Mouse (Mus musculus): ENCODE measurements around the gene Gm14085.
A peak's percentile ranks its signal among the peaks of the same experiment; 100 is the strongest.
"Not testable (repeated sequence)": the region's sequence is repeated elsewhere in the genome, so short reads cannot be mapped to it uniquely, and the experiment has no call there.

Gene Gm14085

DNA sequence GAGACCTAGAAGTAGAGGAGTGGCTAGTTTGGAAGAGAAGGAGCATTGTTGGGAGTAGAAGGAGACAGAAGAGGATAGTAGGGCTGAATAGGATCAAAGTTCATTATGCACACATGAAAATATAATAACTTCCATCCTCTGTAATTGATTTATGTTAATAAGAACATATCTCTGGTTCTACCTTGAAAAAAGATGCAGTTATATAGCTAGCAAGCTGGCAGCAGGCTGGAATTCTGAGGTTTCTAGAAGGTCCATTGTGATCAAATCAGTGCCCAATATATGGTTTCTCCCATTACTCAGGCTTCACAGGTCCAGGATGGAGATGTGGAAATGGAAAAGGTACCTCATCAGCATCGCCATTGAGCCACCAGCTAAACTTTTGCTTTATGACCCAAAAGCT lies at the start of gene Gm14085:
TSS of gene Gm14085 (plus strand) at position 301 of the 400 bp plus-strand sequence.
- no peak for DNase-seq (ENCODE audit: low spot score in 2 of 2)

DNA sequence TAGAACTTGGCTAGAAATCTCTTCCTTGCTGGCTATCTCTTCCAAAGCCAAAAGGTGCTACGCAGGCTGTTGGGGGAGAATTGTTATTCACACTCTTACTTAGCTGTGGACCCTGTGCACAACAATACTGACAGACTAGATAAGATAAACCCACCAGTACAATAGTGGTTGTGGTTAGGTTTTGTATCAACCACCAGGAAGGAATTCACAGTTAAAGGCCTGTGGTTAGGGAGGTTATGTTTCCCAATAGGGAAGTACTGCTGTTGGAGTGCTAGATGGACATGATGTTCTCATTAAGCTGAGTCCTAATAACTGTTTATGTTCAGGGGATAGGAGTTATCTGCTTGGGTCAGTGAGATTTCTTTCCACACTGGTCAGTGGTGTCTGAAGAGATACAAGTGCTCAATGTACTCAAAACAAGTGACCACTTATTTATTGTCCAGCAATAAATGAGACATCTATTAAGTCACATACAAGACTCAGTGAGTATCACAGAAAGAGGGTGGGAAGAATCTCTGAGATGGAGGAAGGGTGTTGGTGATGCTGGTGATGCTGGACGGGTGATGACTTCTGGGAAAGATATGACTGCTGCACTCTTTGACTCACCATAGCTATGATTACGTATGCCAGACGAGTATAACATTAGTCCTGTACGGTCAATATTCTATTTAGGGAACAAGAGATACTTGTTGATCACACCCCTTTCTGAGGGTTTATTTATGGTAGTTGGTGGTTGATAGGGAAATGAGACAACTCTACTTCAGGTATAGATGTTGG lies 45.8 kb upstream of the Gm14085 start:
- DNase-seq (ENCODE audit: low spot score in 2 of 2) = not testable (repeated sequence)

DNA sequence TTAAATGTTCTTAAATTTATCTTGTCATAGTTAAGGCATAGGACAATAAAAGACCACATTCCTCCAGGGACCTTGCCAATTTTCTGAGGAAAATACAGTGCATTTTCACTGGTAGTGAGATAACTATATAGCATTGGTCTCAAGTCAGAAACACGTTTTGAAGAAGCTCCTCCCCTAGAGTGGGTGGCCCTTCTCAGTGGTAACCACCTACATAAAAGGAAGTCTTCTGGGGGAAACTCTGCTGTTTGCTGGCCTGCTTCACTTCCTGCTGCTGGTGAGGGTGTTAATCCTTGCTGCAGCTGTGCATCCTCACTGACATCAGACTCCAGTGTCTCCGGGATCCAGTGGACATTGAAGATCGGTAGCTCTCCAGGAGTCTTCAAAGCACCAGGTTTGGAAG lies 44.2 kb upstream of the Gm14085 start:
- DNase-seq (ENCODE audit: low spot score in 2 of 2) = not testable (repeated sequence)

DNA sequence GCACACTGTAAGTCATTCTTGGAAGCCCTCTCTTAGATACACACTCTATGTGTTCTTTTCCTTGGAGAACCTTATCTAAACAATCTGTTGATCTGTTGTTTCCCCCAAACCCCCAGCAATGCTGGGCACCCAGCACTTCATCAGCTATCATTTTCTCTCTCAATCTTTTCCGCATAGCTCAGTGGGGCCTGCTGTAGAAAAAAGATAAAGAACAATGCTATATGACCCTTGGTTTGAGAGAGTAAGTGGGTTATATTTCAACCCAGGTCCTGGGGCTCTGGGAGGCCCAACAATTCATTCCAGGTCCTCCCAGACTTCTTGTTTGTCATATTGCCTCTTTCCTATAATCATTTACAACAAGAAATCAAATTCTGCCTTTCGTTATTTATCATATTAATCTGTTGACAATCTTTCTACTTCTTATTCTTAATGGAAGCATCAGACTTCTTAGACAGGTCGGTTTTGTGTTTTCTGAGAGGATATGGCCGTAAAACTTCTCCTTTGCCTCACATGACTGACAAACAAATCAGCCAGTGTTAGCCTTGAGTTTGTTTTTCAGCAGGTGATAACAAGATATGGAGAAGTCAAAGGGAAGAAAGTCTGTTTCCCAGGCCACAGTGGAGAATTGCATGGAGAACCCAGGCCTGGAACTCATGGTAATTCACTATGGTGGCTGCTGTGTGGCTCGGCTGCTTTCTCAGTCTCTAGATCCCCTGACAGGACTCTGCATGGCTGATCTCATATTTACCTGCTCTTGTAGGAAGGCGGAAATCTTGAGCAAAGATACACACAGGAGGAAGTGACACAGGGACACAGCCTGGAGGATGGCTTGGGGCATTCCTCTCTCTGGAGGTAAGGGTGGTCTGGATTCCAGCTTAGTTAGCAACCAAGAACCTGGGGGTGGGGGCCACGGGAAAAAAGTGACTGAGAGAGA lies 43.5 kb upstream of the Gm14085 start:
- no peak for DNase-seq (ENCODE audit: low spot score in 2 of 2)

DNA sequence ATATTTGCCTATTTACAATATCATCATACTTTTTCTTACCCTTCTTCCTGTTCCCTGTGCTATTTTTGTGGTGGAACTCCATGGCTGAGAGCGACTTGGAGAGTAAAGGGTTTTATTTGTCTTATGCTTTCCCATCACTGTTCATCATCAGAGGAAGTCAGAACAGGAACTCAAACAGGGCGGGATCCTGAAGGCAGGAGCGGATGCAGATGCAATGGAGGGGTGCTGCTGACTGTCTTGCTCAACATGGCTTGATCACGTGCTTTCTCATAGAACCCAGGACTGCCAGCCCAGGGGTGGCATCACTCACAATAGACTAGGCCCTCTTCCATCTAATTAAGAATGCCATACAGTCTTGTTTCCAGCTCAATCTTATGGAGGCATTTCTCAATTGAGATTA lies 34.4 kb upstream of the Gm14085 start:
- DNase-seq (ENCODE audit: low spot score in 2 of 2) = no peak

DNA sequence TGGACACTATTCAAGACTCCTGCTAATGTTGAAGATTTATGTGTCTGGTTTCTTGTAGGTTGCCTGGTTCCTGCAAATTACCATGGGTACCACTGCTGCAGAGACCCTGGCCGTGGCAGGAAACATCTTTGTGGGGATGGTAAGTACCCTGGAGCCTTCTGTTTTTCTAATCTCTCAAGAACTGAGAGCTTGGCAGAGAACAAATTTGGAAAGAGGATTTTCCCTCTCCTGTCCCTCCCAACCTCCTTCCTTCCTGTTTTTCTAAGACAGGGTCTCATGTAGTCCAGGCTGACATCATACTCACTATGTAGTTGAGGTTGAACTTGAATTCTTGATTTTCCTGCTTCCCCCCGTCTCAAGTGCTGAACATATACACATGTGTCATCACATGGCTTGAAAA lies 32.3 kb upstream of the Gm14085 start:
- no peak for DNase-seq (ENCODE audit: low spot score in 2 of 2)

DNA sequence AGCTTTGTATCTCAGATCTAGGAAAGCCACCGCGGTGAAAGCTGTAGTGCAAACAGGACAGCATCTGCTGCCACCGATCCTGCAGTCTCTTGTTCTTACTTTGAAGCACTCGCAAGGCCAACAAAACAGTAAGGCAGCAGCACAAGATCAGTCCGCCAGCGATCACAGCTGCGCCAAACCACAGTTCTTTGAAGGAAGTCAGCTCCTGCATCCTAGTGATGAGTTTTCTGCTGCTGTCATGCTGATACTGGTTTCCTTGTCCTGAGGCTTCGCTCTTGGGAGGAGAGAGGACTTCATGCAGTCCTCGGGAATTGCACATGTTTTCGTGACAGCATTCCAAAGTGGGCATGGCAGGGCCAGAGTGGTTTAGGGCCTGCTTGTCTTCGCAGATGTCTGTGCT lies 17.8 kb upstream of the Gm14085 start:
- no peak for DNase-seq (ENCODE audit: low spot score in 2 of 2)

DNA sequence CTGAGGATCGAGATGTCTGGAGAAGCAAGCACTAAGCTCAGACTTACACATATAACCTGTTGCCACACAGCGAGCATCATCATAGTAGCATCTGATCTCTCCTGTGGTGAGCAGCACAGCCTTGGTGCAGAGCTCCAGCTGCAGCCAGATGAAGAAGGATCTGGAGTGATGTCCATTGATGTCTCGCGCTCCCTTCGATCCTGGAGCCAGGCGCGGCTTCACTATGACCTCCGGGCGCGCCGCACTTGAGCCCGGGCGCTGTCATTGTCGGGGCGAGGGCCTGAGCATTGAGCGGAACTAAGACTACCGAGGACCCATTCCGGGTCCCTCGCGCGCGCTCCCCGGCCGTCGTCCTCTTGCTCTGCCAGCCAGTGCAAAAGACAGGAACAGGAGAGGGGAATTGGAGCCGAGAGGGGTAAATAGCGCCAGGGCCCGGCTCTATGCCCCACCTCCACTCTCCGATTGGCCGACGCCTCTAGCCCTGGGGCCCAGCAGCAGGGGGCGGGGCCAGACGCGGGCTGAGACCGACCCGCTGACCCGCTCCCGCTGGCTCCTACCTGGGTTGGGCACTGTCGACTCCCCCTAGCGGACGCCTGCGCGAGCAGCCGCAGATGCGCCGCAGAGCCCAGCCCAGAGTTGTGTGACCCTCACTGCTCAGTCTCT lies 17.3 kb upstream of the Gm14085 start:
- peak; percentile 71 to 72 for DNase-seq (ENCODE audit: low spot score in 2 of 2)

DNA sequence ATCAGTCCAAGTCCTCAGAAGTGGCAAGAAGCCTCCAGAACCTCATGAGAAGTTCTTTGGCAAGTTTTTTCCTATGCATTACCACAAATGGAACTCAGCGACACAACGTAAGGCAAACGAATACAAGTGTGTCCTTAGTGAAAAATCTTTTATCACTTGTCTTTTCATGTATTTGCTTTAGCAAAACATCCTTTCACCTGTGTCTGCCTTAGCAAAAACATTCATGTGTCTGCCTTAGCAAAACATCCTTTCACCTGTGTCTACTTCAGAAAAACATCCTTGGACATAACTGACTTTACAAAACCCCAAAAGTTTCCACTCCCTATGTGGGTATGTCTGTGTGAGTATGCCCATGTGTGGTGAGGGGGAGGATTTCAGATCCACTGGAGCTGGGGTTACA lies 15.5 kb upstream of the Gm14085 start:
- DNase-seq (ENCODE audit: low spot score in 2 of 2) = no peak

DNA sequence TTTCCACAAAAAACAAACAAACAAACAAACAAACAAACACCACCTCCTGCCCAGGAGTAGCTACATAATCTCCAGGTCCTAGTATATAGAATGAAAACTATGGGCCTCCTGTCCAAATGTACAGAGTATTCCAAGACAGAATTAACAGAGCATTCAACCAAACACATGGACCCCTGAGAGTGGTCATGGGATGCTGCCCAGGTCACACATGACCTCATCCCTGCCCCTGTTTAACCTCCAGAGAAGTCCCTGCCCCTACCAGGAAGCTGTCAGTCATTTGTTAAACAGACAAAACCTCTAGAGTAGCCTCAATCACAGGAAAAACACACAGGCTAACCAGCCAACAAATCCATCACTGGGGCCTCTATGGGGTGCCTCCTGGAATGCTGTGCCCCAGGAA lies 8.2 kb upstream of the Gm14085 start:
- DNase-seq (ENCODE audit: low spot score in 2 of 2) = no peak

DNA sequence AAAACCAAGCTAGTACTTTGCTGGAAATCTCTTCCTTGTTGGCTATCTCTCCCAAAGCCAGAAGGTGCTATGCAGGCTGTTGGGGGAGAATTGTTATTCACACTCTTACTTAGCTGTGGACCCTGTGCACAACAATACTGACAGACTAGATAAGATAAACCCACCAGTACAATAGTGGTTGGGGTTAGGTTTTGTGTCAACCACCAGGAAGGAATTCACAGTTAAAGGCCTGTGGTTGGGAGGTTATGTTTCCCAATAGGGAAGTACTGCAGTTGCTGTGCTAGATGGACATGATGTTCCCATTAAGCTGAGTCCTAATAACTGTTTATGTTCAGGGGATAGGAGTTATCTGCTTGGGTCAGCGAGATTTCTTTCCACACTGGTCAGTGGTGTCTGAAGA lies 954 bp upstream of the Gm14085 start:
- not testable (repeated sequence) for DNase-seq (ENCODE audit: low spot score in 2 of 2)

DNA sequence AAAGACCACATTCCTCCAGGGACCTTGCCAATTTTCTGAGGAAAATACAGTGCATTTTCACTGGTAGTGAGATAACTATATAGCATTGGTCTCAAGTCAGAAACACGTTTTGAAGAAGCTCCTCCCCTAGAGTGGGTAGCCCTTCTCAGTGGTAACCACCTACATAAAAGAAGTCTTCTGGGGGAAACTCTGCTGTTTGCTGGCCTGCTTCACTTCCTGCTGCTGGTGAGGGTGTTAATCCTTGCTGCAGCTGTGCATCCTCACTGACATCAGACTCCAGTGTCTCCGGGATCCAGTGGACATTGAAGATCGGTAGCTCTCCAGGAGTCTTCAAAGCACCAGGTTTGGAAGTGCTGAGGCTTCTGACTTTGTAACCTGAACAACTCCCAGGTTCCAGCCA lies 913 bp downstream of the Gm14085 start:
- not testable (repeated sequence) for DNase-seq (ENCODE audit: low spot score in 2 of 2)

DNA sequence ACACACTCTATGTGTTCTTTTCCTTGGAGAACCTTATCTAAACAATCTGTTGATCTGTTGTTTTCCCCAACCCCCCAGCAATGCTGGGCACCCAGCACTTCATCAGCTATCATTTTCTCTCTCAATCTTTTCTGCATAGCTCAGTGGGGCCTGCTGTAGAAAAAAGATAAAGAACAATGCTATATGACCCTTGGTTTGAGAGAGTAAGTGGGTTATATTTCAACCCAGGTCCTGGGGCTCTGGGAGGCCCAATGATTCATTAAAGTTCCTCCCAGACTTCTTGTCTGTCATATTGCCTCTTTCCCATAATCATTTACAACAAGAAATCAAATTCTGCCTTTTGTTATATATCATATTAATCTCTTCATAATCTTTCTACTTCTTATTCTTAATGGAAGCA lies 1.4 kb downstream of the Gm14085 start:
- not testable (repeated sequence) for DNase-seq (ENCODE audit: low spot score in 2 of 2)

DNA sequence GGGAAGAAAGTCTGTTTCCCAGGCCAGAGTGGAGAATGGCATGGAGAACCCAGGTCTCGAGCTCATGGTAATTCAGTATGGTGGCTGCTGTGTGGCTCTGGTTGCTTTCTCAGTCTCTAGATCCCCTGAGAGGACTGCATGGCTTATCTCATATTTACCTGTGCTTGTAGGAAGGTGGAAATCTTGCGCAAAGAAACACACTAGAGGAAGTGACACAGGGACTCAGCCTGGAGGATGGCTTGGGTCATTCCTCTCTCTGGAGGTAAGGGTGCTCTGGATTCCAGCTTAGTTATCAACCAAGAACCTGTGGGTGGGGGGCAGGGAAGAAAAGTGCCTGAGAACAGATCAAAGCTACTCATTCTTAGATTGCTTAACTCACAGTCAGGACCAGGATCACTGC lies 1.9 kb downstream of the Gm14085 start:
- no peak for DNase-seq (ENCODE audit: low spot score in 2 of 2)

DNA sequence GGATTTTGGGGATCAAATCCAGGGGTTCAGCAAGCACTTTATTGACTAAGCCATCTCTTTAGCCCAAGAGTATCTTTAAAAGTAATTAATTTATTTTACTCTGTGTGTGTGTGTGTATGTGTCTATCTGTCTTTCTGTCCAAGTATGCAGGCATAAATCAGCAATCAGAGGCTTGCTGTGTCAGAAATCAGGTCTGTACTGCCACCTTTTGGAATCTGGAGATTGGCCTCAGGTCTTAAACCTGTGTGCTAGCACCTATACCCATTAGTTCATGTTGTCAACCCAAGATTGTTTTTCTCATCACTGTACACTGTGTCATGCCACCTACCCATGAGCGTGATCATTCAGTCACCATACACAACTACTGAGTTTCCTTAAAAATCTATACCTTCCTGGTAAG lies 45.0 kb downstream of the Gm14085 start:
- DNase-seq (ENCODE audit: low spot score in 2 of 2) = not testable (repeated sequence)

DNA sequence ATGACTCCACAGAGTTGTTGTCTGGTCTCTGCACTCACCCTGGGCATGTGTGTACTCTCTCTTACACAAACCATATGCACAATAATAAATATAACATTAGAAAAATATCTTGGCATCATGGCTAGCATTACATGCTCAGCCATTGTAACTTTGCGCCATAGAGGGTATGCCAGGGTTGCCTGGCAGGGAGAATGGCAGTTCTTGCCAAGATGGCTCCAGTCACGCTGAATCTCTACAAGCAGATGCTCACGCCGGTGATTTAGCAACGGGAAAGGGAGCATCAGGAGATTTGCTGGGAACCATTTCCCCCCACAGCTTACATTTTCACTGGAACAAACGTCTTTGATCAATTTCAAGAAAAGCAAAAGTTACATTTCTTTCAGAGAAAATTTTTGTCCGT lies 46.5 kb downstream of the Gm14085 start:
- no peak for DNase-seq (ENCODE audit: low spot score in 2 of 2)

DNA sequence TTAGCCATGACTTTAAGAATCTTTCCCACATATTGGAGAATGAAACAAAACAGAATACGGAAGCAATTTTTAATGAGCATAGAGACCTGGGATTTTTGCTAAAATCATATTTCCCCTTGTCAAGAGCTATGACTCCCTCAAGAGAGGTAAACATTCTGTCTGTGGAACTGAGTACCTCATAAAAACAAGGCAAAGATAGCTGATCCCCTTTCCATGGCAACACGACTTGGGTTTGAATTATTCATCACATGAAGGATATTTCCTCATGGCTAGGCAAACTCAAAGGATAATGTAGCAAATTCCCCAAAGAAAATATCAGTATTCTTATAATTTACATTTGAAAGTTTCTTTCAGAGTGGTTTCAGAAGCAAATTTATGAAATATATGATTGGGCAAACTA lies 47.0 kb downstream of the Gm14085 start:
- DNase-seq (ENCODE audit: low spot score in 2 of 2) = no peak

DNA sequence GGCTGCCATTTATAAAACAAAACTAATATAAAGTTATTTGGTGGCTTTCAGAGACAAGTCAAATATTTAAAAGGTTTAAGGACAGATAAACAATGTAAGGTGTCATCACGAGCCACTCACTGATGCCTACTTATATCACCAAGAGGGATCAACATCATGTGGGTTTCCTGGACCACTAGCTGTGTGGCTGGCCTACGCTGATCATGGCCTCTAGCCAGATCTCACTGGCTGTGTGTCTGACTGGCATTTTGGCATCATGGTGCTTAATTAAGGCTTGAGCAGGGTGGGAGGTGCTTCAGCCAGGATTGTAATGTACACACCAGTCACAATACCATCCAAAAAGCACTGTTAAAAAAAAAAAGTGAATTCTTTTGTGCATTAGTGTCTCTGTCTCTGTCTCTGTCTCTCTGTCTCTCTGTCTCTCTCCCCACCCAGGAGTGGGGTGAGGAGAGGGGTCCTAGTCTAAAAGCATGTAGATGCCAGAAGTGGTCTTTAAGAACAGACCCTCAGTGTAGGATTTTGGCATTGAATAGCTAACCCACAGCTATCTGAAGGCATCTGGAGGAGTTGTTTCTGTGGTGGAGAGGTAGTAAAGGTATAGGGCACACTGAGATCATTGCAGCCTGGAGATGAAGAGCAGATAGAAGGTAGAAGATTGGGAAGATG lies 47.5 kb downstream of the Gm14085 start:
- DNase-seq (ENCODE audit: low spot score in 2 of 2) = no peak

DNA sequence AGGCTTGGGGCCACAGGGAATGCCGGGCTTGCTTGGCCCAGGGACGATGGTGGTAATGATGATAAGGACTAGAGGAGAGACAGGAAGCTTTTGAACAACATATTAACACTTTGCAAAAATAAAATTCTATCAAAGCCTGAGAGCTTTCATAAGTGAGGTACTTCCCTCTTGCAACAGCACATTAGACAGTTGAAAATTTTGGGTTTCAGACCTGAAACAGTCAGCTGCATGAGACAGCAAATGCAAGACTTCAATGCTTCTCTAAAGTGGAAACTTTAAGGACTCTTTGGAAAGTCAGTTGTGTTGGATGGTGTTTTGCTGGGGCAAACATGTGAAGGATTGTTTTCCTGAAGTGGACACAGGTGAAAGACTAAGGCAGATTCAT lies 48.1 kb downstream of the Gm14085 start:
- no peak for DNase-seq (ENCODE audit: low spot score in 2 of 2)

DNA sequence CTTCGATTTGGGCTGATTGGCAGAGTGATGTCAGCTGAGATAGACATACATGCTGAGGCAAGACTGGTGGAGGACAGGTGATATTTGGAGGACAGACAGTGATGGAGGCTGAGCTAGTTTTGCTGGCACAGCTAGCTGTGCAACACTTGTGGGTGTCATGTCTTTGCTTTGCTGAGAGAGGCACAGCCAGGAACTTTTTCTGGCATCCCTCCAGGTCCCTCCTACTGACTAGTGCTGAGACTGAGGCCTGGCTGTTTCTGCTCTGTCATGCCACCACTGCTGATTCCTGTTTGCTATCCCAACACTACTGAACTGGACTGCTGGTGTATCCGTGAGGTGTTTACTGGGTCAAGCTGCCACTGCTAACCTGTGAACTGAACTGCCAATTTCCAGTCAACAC lies 48.6 kb downstream of the Gm14085 start:
- peak in 1 of 2 experiments; percentile 34 for DNase-seq (ENCODE audit: low spot score in 2 of 2)

DNA sequence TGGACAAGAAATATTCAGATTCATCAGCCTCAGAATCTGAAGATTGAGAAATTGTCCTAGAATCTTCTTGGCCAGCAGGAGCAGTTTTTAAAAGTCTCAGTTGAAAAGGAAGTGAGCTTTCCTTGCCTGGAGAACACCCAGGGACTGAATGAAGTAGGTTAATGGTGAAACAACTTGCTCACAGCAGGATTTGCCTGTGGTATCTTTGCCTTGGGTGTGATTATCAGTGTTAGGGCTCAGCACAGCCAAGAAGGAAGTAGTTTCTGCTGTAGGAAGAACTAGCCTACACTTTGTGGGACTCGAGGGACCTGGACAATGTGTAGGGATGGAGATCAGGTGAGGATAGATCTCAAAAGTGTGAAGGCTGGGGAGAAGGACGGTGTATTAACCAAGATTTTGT lies 49.9 kb downstream of the Gm14085 start:
- no peak for DNase-seq (ENCODE audit: low spot score in 2 of 2)

DNA sequence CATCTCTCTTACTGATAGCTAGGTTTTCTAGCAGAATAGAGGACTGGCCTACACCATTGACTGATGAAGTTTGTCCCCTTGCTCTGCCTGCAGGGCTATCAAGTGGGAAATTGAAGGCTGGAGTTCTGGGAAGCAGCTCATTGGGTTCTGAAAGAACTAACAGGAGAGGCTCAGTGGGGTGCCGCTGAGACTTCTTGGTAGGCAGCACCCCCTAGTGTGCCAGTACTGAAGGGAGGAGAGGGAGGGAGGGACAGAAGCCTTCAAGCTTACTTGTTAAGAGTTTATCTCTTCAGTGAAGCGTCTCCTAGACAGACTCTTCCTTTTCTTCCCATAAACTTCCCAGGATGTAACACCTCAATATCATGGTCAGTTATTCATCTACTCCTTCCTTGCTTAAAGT lies 73.6 kb downstream of the Gm14085 start:
- DNase-seq (ENCODE audit: low spot score in 2 of 2) = peak; percentile 23 to 37
